ENCODE assay signal across 17 mouse cellular contexts in the genomic region with DNA sequence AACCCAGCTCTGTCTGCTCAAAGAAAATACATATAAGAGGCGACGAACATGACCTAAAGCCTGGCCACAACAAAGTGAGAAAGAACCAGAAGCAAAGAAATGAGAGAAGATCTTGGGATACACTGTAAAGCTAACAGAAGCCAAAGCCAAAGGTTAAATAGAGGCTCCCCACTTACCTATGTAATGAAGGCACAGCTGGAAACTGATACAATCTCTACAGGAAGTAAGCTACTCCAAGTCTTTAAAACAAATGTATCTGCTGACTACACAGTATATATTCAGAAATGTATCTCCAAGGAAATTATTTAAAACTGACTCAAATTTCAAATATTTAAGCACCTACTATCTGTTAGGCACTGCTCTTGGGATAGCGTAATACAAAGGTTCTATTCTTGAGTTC. TPM values are rescaled to one million over a fixed set of nuclear protein-coding genes. Genes with fewer than 3 reads are reported as not detected.
DNase-seq lines count a peak whose midpoint lies in the region; ATAC-seq lines count a peak whose summit lies in the region.
"Had no signal": no experiment of that assay in that cellular context is flagged by ENCODE, and none has a peak within 500 bp of the region (broad histone marks: within the 10 kb centered on the region; RNA-seq: fewer than 3 reads in every experiment).

No protein-coding gene starts in this region.

- peak; percentile 35 for DNase-seq in thymus, postnatal 0 days (ENCODE audit: low spot score)
- no peak for DNase-seq in thymus, adult 18-20 months
- no peak for DNase-seq in kidney, postnatal 10 days
- DNase-seq: adrenal gland, adult 8-10 months; adrenal gland, postnatal 14 days; adrenal gland, postnatal 36 days; cerebellum, adult 11-12 months; cerebellum, adult 2 months; cerebellum, adult 9-10 months; cerebellum, postnatal 10 days; cerebellum, postnatal 25 days; forebrain, postnatal 0 days had no signal

- ATAC-seq in CD4-positive, CD25-positive, alpha-beta regulatory T cell, adult 4 months: peak; percentile 72
- peak; percentile 77 for ATAC-seq in inflammation-experienced regulatory T-cells, adult 6 months
- ATAC-seq in megakaryocyte progenitor cell, adult 5-6 weeks (replicated peaks; ENCODE audit: poor library complexity): no peak
- ATAC-seq: forebrain, embryonic 13.5 days; forebrain, embryonic 15.5 days; forebrain, postnatal 0 days had no signal

RNA-seq across cellular contexts. Expression of gene Gm4707, which starts 0.6 kb away (rescaled TPM):
- polyA plus RNA-seq in thymus, postnatal 0 days (2015; fragmentation: Nextera tagmentation; extraction: Ambion mirVana): 0.91 and 2.8 TPM in 2 replicates
- 10 to 100 TPM; 21.3 to 24.8 TPM for polyA plus RNA-seq in CD4-positive, CD25-positive, alpha-beta regulatory T cell, adult 4 months (2017; shearing (Covaris generic))
- 10 to 100 TPM; 15.5 to 35.0 (median 23.7) TPM for polyA plus RNA-seq in inflammation-experienced regulatory T-cells, adult 6 months (2017; shearing (Covaris generic))
- total RNA-seq in megakaryocyte progenitor cell, adult 5-6 weeks (2015): 2.4 and 4.3 TPM in 2 replicates
- total RNA-seq in megakaryocyte progenitor cell, adult 5-6 weeks (2017): 3.0 and 4.0 TPM in 2 replicates

RNA-seq across cellular contexts. Expression of gene Smchd1, which starts 14.8 kb away (rescaled TPM):
- polyA plus RNA-seq in thymus, postnatal 0 days (2015; fragmentation: Nextera tagmentation; extraction: Ambion mirVana): 66.3 and 75.3 TPM in 2 replicates
- polyA plus RNA-seq in CD4-positive, CD25-positive, alpha-beta regulatory T cell, adult 4 months (2017; shearing (Covaris generic)): 10 to 100 TPM; 84.5 TPM
- 10 to 100 TPM; 81.6 to 95.6 (median 91.5) TPM for polyA plus RNA-seq in inflammation-experienced regulatory T-cells, adult 6 months (2017; shearing (Covaris generic))
- total RNA-seq in megakaryocyte progenitor cell, adult 5-6 weeks (2015): 162 and 180 TPM in 2 replicates
- 196 and 241 TPM in 2 replicates for total RNA-seq in megakaryocyte progenitor cell, adult 5-6 weeks (2017)
